Mouse (Mus musculus): ENCODE measurements around the gene Fmo4. TPM values are rescaled to one million over a fixed set of nuclear protein-coding genes. Genes with fewer than 3 reads are reported as not detected.
"Not testable (repeated sequence)": the region's sequence is repeated elsewhere in the genome, so short reads cannot be mapped to it uniquely, and the experiment has no call there.

Gene Fmo4
- total RNA-seq, 1 experiment from 2014 or later: not detected

DNA sequence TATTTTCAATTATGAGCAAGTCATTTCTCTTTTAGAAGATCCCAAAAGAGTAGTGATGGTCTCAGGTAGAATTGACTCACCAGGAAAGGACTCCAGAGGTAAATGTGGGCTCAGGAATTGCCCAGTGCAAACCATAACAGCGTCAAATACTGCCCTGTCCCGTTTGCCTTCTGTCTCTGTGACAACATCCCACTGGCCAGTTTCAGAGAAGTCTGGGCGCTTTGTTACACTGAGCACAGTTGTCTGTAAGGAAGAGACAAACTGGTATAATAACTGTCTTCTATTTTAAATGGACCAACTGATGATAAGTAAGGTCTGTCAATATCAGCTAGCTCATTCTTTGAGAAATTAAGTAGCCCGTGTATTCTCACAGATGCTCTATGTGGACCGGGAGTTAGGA, 6.3 kb downstream of the Fmo4 start:
- ATAC-seq (ENCODE audit: extremely low read depth, insufficient number of reproducible peaks, low FRiP score, poor library complexity, severe bottlenecking): no peak

DNA sequence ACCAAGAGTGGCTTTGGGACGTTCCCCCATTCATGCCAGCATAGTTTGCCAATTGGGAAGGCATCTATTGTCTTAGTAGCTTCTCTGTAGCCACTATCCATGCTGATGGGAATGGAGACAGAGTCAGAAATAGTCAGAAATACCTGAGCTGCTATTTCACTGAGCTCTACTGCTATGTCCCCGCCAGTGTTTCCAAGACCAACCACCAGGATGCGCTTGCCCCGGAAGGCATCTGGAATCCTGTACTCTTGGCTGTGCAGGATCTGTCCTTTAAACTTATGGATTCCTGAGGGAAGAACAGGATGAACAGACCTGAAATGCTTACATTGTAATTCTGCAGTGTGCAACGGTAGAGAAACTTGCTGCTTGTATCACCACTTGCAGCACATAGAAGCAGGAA, 8.8 kb downstream of the Fmo4 start:
- ATAC-seq (ENCODE audit: extremely low read depth, insufficient number of reproducible peaks, low FRiP score, poor library complexity, severe bottlenecking): no peak

DNA sequence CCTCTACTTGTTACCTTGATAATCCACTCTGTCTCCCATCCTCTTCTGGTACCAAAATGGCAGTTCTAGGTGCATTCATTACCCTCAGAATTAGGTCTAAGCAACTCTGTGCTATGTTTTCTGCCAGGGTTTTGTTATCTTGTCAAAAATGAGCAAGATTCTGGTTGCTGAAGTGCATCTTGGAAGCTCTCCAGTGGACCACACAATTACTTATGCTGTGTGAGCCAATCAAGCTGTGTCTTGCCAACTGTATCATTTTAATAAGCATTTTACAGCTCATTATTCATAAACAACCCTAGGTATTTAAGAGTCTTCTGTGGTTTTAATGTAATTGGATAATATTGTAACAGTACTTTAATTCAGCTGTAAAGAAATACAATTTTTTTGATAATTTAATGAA, 17.3 kb downstream of the Fmo4 start:
- no peak for ATAC-seq (ENCODE audit: extremely low read depth, insufficient number of reproducible peaks, low FRiP score, poor library complexity, severe bottlenecking)

DNA sequence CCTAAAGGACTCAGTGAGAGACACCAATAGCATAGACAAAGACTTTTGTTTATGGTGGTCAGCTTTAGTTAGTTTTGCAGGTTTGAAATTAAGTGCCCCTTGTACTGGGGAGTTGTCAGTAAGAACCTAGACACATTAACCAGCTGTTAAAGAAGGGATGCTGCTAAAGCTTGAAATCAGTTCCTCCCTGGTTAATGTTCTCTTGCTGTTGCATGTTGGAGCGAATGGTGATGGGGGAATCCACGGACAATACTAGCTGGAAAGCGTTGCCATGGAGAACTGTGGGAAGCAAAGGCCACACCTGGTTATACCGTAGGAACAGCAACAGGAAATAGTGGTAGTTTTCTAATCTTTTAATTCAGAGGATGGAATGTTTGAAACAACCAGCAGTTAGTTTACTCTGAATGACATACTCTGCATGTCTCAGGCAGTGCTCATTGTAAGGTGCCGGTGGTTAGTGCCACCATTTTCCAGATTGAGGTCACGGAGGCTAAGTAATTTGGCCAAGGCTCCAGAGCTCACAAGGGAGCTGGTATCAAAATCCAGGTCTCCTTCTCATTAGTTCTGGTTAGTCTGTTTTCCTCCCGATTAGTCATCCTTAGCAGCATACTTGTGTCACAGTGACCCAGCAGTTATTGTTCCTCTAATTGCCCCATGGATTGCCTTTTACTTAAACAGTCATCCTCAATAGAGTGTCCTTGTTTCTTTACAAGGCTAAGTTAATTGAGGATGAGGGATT, 21.3 kb downstream of the Fmo4 start:
- no peak for ATAC-seq (ENCODE audit: extremely low read depth, insufficient number of reproducible peaks, low FRiP score, poor library complexity, severe bottlenecking)

DNA sequence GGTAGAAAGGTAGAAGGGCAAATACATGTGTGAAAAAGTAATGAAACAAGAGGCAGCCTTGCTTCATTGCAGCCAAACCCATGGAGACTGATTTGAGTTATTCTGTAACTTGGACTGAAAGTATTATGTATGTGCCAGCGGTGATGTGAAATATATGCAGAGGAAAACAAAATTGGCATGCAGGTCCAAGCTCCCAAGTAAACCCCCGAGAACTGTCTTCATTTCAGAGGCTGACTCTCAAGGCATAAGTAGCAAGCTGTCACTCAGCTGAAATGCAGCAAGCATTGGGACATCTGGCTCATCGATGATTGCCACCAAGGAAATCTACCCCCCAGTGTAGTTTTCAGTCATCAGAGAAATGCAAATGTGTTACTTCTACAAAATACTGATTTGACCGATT, 28.6 kb downstream of the Fmo4 start:
- no peak for ATAC-seq (ENCODE audit: extremely low read depth, insufficient number of reproducible peaks, low FRiP score, poor library complexity, severe bottlenecking)

DNA sequence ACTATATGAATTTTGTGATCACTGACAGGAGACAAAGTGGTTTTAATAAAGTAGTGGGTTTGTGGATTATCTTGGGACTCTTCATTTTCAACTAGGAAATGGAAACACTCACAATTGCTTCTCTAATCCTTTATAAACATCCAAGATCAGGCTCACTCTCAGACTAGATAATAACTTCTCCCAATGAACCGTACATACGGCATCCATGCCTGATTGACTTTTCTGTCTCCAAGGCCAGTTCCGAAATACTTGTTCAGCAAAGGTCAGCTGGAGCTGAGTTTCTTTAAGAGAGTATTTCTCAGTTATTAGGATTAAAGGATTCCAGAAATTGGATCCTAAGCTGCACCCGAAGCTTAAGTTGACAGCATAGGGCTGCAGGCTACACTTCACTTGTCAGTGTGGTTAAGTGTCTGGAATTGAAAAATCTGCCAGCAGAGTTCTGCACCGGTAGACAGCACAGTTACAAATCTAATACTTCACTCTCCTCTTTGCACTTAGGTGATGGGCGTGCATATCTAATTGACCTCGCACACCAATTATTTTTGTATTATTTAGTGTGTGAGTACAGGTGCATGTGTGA, 30.0 kb downstream of the Fmo4 start:
- ATAC-seq (ENCODE audit: extremely low read depth, insufficient number of reproducible peaks, low FRiP score, poor library complexity, severe bottlenecking): no peak

DNA sequence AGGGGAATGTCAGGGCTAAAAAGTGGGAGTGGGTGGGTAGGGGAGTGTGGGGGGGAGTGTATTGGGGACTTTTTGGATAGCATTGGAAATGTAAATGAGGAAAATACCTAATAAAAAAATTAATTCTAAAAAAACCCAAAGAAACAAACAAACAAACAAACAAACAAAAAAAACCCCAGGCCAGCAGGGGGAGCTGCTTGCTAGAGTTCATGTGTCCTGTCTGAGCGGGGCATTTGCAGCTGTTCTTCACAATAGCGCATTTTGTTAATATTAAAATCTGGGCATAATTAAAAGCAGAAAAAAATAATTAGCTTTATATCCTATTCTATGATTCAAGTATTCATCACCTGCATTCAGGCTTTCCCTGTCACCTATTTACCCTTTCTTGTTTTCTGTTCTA, 32.7 kb downstream of the Fmo4 start:
- ATAC-seq (ENCODE audit: extremely low read depth, insufficient number of reproducible peaks, low FRiP score, poor library complexity, severe bottlenecking): not testable (repeated sequence)

DNA sequence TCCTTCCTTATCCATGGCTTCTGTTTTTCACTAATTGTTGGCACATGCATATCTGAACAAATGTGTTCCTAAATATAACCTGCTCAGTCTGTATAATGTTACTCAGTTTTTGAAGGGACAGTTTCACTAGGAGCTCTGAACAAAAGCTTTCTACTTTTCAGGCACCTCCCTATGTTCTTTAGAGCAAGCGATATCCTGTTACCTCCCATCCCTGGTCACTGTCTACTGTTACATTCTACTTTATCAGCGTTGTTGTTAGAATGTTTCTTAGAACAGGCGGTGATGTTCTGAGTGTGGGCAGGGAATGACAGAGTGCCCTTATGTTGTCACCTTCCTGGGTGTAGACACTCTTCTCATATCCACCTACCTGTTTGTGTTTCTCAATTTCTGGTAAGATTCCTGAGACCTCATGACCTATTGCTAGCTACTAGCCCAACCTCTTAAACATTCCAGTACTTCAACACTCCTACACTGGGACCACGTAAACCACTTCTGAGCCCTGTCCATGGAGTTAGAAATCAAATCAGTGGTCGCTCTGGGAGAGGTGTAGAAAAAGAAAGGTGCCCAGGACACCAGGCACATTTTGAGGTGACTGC, 35.7 kb downstream of the Fmo4 start:
- no peak for ATAC-seq (ENCODE audit: extremely low read depth, insufficient number of reproducible peaks, low FRiP score, poor library complexity, severe bottlenecking)

DNA sequence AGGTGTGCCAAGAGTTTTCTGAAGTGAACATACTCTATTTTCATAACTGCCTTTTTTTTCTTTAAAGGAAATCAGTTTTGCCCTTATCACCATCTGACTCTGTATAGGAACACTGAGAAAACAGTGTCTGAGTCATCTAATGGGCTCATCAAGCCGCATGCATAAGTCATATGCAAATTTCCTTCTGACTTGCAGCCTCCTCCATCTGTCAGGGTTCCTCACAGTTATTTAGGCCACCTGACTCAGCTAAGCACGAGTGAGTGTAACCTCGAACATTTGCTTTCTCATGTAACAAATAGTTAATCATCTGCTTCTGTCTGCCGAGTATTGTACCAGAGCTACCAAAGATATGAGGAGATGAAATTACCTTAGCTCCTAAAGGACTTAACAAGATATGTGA, 40.1 kb downstream of the Fmo4 start:
- no peak for ATAC-seq (ENCODE audit: extremely low read depth, insufficient number of reproducible peaks, low FRiP score, poor library complexity, severe bottlenecking)

DNA sequence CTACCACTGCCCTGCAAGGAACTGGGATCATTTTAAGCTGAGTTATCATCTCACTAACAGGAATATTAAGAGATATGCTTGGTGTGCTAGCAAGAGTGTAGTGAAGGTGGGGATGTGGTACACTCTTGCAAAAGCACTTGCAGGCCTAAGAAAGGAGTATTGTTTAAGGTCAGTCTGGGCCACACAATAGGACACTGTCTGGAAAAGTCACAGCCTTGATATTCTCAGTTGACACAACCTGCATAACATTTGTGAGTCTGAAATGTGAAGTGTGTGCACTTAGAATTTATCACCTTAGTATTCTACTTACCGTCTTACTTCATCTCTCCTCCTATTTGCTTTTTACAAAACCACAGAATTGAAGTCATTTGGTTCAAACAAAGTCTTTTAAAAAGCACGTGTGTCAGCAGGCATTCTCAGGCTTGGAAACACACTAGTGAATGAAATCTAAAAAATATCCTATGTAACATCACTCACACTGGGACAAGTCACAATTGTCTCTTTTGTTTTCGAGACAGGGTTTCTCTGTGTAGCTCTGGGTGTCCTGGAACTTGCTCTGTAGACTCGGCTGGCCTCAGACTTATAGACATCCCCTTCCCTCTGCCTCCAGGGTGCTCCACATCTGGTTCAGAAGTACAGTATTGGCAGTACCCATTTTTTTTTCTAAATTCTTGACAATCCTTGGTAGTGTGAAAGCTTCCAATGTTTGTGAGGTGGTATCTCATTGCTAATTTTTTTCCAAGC, 42.0 kb downstream of the Fmo4 start:
- ATAC-seq (ENCODE audit: extremely low read depth, insufficient number of reproducible peaks, low FRiP score, poor library complexity, severe bottlenecking): no peak

DNA sequence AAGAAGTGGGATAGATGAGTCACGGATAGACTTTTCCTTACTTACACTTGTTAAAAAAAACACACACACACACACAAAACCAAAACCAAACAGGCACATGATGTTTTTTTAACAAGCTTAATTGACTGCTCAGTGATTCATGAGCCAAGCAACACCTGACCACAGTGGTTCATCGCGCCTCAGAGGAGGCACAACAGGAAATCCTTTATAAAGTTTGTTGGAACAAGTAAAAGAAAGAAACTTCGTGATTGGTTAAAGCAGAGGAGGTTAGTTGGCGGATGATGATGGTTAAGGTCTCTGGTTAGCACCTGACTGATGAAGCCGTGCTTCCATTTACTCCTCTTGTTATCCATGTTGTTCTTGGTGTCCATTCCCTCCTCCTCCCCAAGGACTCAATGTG, 61.8 kb downstream of the Fmo4 start:
- no peak for ATAC-seq (ENCODE audit: extremely low read depth, insufficient number of reproducible peaks, low FRiP score, poor library complexity, severe bottlenecking)

DNA sequence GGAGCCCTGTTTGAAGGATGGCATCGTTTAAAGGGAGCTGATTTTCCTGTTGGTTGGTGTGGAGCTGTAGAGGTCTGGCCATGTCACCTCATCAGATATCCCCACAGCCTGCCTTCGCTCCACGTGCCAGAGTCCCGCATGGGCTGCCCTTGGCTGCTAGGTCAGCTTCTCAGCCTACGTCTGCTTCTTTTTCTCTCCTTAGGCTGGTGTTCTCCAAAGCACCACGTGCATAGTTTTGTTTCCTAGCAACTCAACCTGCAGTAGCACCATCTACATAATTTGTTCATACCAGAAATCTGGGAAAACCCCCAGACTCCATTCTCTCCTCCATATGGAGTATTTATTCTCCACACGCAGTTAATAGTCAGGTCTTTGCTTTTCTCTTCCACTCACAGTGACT, 64.2 kb downstream of the Fmo4 start:
- ATAC-seq (ENCODE audit: extremely low read depth, insufficient number of reproducible peaks, low FRiP score, poor library complexity, severe bottlenecking): no peak

DNA sequence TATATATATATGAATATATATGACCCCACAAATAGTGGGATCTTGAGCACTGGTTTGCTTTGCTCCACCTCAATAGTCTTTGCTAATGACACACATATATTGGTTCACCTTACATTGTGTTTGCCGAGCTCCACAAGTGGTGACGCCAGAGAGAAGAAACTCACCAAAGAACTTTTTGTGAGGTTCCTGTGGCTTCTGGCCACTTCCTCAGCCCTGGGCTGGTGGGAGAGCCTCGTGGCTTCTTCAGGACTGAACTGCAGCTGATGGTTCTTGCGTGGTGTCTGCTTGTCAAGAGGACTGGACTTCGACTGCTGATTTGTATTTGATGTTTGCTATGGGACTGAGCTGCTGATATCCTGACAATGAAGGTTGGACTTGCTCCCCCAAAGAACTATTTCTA, 65.0 kb downstream of the Fmo4 start:
- no peak for ATAC-seq (ENCODE audit: extremely low read depth, insufficient number of reproducible peaks, low FRiP score, poor library complexity, severe bottlenecking)

Other genes starting within 250 kb of the Fmo4 start
- gene Vamp4, start 243.5 kb downstream of the Fmo4 start, total RNA-seq (2017): 70.0 and 81.5 TPM in 2 replicates
- gene Myoc, start 174.8 kb downstream of the Fmo4 start, total RNA-seq (2017): not detected in 2 replicates
- gene Myocos, start 155.8 kb downstream of the Fmo4 start, total RNA-seq (2017): not detected in 2 replicates
- 209 and 237 TPM in 2 replicates for gene Prrc2c, start 73.4 kb downstream of the Fmo4 start, total RNA-seq (2017)
- gene Fmo1, start 52.6 kb upstream of the Fmo4 start, total RNA-seq (2017): 0.61 TPM in 1 of 2 replicates, not detected in the other
- 0.12 TPM in 1 of 2 replicates, not detected in the other for gene Fmo2, start 84.8 kb upstream of the Fmo4 start, total RNA-seq (2017)
- not detected in 2 replicates for gene Fmo6, start 123.5 kb upstream of the Fmo4 start, total RNA-seq (2017)
- not detected in 2 replicates for gene Fmo3, start 170.6 kb upstream of the Fmo4 start, total RNA-seq (2017)